Mouse (Mus musculus) hindlimb bud, embryonic 11.5 days (tissue): ENCODE results near the gene Ipcef1.
"Not testable (repeated sequence)": the region's sequence is repeated elsewhere in the genome, so short reads cannot be mapped to it uniquely, and the experiment has no call there.

Experiments used
- DNase-seq: peaks from one replicate; pipeline ENCODE4 v3.0.0-alpha.2; 2012; ENCODE audit warnings: low read depth, low spot score; ENCODE audit errors: extremely low spot score

Ipcef1 gene

DNA sequence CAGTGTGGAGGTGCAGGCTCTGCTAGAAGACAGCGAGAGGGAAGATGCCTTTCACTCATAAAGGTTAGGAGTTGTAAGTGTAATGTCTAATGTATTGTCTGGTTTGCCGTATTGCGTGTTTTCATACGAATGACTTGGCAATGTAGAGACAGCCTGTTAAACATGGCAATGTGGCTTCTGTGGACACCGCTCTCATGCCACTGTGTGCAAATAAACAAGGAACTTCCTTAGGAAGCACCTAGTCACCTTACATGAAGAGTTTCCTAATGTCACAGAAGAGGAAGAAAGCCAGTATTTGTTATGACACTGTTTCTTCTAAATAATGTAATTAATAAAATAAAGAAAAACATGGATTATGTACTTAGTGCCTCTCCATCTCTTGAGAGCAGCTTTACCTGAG is 15.1 kb downstream of the Ipcef1 start:
- no peak for DNase-seq

DNA sequence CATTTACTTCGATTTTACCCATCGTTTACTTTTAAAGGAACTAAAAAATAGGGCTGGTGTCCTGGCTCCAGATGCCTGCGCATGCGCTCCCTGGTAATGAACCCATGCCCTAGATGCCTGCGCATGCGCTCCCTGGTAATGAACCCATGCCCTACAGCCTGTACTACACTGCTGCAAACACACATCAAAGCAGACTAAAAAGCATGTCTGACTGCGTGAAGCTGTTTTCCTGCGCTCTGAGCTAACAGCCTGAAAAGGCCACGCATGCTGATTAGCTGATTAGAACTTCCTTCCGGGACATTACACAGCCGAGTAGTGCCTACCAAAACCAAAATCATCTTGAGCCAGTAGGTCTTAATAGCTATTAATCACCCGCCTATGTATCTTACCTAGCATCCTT is 16.7 kb downstream of the Ipcef1 start:
- DNase-seq, result no peak

DNA sequence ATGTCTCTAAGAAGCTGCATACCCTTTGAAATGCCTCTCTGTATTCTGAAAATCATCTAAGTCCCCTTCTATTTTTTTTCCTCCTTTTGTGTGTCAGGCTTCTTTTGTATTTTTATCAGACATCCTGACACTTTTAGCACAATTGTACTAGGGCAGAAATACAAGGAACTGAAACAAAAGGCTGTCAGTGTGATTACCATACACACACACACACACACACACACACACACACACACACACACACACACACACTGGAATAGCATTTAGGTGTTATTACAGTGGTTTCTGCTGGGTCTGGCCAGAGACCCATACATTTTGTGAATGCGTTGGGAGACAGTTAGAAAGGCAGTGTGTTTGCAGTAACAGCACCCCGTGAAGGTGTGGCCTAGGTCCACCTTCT is 18.8 kb downstream of the Ipcef1 start:
- no peak for DNase-seq

DNA sequence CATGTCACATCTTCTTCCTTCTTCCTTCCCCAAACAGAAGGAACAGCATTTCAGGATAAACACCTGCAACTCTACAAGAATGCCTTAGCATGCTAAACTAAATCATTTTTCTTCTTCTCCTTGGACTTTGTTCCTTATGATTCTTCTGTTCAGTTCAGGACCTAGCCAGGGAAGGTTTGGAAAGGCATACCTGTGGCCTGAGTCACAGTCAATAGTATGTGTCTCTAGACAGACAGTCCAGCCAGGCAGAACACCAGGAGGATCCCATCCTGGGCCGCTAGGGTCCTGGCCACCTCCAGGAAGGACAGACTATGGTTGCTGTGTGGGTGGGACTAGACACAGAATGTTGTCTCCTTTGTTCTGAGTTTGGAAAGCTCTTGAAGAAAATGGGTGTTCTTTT is 27.2 kb downstream of the Ipcef1 start:
- no peak for DNase-seq

DNA sequence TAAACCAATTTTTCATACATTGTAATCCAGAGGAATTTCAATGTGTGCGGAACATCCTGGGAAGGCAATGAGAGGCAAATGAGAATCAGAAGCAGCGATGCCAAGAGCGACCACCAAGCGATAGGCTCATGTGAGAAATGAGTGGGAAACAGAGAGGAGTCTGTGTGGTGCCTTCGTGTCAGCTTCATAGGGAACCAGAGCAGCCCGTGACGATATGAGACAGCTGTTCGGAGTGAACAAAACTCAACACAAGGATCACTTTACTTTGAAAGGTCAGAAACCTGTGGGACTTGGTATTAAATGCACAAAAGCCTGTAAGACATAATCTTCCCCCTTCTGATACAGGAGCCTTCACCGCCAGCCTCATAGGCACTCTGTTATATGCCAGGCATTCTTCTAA is 31.7 kb downstream of the Ipcef1 start:
- no peak for DNase-seq

DNA sequence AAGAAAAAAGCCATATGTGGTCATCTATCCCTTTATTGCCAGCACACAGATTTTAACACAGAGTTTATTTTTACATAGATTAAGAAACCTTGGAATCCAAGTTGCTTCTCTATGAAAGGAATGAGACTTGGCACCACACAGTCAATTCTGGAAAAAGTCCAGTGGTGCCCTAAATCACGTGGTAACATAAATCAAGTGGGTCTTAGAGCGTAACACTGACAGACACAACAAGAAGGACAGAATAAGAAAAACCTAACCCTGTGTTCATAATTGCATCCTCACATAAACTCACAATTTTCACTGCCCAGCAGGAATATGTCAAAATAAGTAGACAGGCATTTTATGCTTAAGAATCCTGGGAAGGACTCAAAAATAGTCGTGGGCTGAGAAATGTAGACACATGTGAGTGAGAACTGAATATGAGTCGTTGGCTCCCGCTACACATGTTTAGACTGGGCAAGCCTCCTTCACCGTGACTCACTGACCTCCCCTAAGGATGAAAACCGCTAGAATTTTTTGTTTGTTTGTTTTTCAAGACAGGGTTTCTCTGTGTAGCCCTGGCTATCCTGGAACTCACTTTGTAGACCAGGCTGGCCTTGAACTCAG is 32.4 kb downstream of the Ipcef1 start:
- no peak for DNase-seq

DNA sequence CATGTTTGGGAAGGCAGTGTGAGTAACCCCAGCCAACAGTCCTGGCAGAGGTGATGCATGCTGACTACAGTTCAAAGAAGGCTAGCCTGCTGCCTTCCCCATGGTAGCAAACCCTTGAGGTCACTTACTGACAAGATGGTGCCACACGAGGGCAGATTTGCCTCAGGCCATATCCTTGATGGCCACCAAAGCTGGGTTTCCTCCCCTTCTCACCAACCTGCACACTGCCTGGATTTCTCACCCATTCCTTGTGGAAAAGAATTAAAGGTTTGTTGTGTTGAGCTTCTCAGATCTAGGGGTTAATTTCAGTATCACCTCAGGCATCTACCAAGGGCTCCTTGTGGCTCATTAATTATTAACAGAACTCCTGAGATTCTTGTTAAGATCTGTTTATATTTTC is 37.1 kb downstream of the Ipcef1 start:
- DNase-seq, result no peak

DNA sequence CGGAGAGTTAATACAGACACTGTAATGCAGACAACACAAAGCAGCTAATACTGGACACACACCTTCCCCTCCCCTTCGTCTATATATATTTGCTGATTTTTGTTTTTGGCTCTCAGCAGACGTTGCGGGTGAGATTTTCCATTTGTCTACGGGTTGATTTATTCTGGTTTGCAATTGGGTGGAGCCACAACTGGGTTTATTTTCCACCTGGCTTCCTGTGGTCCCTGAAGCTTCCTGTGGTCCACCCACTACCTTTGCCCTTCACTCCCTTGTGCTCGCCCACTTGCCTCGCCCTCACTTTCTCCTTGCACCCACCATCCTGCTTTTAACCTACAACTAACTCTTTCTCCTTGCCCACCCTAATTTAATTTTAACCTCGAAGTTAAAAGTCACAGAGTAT is 41.7 kb downstream of the Ipcef1 start:
- DNase-seq, result no peak

DNA sequence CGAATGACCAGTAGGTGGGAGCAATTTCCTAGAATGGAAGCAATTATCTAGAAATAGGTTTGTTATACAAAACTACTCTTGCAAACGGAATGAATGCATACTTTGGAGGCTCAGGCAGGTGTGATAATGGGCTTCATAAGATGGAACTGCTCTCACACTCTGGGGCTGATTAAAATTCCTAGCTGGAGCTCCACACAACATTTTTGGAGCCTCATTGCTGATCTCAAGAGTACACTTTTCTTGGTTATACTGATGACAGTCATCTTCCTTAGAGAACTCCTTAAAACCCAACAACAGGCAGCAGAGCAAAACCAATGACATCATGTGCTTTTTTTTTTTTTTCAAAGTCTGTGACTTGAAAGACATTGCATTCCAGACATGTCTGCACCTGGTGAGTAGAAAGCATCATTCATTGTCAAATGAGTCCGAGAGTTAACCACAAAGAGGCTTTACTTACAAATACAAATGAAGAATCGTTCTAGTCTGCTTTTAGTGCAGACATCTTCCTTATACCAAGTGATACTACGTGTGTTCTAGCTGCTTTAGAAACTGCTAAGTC is 47.2 kb downstream of the Ipcef1 start:
- no peak for DNase-seq

DNA sequence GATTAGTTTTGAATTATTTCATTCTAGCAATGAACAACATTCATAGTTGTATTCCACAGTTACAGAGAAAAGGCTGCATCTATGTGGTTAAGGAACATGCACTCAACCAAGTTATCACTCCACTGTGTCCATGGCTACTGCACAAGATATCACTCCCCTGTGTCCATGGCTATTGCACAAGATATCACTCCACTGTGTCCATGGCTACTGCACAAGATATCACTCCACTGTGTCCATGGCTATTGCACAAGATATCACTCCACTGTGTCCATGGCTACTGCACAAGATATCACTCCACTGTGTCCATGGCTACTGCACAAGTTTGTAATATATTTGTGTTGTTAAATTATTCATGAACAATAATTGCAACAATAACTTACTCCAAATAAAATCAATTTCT is 48.4 kb downstream of the Ipcef1 start:
- DNase-seq, result not testable (repeated sequence)

DNA sequence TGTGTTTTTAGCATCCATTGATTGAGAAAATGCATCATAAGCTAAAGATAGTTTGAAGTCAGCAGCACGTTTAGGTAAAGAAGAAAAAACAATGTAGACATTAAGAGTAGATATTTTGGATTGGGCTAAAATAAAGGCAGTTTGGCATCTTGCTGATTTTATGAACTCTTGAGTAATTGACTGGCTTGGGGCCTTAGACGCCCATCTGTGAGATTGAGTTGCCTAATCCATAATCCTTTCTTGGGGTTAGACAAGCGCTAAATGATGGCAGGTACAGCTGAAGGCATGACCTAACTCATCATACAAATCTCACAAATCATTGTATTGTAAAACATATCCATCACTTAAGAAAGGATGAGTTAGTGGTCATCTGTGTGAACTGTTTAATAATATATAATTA is 52.9 kb downstream of the Ipcef1 start:
- DNase-seq, result no peak

DNA sequence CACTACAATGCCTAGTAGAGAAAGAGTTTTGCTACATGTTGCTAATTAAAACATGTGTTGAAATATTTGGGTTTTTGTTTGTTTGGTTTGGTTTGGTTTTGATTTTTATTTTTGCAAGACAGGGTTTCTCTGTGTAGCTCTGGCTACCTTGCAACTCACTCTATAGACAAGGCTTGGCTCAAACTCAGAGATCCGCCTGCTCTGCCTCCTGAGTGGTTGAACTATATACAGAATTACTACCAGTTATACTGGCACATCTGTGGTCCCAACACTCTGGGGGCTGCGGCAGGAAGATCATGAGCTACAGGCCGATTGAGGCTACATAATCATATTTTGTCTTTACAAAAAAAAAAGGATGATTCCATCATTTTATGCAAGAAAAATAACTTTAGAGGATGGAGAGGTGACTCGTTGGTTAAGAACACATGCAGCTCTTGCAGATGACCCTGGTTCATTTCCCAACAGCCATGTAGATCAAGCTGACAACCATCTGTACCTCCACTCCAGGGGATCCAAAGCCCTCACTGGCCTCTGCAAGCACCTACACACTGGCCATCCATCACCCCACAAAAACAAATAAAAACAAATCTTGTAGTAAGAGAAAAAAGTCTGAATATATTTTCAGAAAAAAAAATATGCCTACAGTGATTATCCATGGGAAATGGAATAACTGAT is 53.6 kb downstream of the Ipcef1 start:
- no peak for DNase-seq

DNA sequence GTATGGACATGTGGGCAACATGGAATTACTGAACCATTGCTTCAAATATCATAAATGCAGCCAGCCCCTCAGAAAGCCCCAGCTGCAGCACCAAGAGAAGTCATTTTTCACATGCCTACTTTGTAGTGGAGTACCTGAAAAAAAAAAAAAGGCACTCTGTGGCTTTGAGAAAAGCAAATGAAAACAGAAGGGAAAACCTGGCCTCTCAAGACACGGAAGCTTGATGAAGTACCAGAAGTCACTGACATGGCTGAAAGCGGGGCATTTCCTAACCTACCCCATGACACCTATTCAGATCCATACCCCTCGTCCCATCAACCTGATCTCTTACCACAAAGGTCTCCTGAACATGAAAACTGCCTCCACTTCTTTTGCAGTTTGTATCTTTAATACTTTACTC is 55.4 kb downstream of the Ipcef1 start:
- DNase-seq, result no peak

DNA sequence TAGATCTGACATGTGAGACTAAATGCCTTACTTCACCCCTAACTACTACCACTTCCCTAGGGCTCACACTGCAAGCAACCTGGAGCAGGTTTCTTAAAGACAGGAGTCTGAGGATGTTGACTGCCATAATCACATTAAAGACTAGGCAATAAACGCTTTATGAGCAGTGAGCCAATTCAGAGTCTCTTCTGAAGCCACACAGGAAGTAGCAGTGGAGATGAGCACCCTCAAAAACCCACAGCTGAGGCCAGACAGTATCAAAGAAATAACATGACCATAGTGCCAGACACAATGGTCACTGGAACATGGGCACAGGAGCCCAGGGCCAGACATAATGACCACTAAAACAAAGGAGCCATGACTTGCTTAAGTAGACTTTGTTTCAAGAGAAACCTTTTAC is 63.7 kb downstream of the Ipcef1 start:
- no peak for DNase-seq

DNA sequence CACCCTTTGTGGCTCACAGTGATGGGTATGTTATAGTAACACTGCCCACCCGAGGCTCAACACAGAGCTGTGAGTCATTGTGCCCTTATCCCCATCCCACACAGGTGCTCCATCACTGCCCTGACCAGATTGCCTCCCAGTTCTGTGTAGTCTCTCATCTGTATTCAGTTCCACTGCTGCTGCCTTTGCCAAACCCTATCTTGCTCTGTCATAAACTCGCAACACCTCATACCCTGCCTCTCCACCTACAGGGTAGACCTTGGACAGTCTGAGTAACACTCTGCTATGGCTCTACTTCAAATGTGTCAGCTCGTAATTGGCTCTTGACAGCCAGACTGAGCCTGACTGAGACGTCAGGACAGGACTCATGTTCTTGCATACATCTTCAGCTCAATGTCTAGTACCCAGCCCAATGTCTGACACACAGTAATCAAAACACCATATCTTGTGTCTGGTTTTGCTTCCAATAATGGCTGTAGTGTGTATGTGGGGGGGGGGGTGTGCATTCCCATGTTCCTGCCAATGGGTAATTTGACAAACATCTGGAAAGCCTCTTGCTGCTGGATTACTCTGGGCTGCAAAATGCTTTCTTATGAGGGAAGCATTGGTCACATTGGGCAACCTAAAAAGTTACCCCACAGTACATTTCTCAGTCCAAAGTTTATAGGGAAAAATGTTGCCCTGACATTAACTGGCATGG is 64.7 kb downstream of the Ipcef1 start:
- DNase-seq, result no peak

DNA sequence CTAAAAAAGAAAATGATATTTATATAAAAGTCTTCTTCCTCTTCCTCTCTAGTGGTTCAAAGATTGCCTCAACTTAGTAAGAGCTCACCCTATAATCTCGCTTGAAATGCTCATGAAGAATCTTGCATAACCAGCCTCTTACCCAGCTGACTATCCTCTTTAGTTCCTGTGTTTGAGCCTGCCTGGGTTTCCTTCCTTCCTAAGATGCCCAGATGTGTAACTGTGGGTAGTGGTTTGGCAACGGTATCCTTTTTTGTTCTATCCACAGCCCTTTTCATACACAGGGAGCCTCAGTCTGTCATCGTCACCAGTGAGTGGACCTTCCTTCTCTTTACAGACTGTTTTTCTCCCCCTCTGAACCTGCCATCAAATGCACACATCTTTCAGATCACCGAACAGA is 66.0 kb downstream of the Ipcef1 start:
- DNase-seq, result no peak

DNA sequence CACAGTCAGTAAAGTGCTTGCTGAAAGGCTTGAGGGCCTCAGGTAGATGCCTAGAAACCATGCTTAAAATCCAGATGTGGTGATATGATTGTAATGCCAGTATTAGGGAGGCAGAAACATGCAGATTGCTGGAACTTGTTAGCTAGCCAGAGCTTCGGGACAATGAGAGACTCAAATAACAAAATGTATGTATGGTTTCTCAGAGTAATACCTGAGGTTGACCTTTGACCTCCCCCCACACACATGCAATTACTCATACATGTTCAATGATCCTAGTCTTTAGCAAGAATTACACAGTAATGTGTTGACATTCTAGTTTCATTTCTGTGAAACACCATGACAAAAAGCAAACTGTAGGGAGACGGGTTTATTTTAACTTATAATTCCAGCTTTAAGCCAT is 68.8 kb downstream of the Ipcef1 start:
- no peak for DNase-seq

DNA sequence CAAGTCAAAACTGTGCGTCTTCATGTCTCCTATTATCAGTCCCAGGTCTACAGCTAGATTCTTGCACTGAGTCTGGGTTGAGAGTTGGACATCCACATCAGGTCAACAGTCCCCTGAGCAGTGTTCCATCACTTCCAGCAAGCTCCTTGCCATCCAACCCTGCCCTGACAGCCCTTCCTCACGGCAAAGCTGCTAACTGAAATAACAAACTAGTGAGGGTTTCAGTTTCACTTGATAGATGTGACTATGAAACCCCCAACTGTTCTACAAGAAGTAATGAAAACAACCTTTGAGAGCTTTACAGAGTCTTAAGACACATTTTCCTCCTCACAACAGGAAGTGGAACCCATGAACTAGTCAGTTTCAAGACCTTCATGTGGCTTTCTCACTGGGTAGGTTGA is 69.5 kb downstream of the Ipcef1 start:
- no peak for DNase-seq

DNA sequence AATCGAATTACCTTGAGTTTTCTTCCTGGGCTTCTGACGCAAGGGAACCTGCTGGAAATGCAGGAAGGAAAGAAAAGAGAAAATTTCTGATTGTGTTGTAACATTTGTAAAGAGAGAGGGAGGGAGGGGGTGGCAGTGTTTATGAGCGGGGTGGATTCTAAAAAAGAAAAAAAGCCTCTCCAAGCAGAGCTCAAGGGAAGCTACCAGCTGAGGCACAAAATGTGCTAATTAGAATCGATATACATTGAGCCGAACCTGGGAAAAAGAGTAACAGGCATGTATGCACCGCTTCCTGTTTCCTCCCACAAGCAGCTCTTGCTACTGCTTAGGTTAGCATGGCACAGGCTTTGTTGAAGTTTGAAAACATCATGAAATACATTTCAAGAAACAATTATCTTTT is 72.0 kb downstream of the Ipcef1 start:
- no peak for DNase-seq

DNA sequence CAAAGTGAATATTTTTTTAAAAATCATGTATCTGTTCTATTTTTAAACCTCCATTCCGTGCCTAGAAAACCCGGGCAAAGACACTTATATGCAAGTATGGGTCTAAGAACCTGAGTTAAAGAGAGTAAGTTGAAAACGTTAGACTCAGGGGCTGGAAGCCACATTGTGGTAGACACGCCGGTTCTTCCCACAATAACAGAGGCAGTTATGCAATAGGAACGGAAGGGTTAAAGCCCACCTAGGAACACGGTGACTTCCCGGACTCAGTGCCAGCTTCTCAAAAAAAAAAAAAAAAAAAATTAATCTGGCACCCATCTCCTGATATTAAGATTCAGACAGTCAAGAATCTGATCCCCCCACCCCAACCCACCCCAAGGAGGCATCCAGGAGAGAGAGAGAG is 72.5 kb downstream of the Ipcef1 start:
- DNase-seq, result no peak

DNA sequence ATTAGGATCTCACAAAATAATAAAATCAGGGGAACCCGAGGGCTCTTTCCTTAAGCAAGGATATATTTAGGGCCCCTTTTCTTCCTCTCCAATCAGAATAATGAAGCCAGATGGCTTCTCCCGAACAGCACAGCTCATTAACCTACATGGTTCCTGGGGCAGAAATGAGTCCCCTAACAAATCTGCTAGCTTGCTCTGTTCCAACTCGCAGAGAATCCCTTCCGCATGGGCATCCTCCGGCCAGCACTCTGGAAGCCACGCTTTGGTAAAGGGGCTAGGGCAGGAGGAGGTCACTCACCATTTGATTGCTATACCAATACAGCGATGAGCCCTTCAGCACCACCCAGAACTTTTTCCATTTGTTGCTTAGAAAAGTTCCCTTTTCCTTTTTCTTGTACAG is 73.1 kb downstream of the Ipcef1 start:
- DNase-seq, result no peak

DNA sequence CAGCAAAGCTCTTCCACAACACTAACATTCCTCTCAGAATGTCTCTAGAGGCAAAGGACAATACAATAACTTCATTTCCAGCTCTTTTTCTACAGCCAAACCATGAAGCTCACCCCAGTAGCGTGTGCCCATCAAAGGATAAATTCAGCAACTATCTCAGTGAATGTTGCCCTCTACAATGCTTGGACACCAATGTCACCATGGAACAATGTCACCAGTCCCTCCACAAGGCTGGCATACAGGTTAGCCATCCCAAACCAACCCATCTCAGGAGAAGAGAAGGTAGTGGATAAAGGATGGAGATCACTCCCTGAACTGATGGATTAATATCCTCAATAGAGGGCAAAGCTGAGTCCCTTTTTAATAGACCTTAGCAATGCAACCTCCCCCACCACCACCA is 73.5 kb downstream of the Ipcef1 start:
- no peak for DNase-seq
